Mouse (Mus musculus) heart, postnatal 0 days (tissue): ENCODE results near the gene Fcho2.

Experiments used
- CTCF ChIP-seq: IDR thresholded peaks from 2 replicates; pipeline ENCODE4 v1.5.1; 2016; ENCODE audit warnings: antibody characterized with exemption, control low read depth, low read depth
- EP300 ChIP-seq: IDR thresholded peaks from 2 replicates; pipeline ENCODE4 v1.6.1; 2016; ENCODE audit warnings: antibody characterized with exemption, low read depth

DNA sequence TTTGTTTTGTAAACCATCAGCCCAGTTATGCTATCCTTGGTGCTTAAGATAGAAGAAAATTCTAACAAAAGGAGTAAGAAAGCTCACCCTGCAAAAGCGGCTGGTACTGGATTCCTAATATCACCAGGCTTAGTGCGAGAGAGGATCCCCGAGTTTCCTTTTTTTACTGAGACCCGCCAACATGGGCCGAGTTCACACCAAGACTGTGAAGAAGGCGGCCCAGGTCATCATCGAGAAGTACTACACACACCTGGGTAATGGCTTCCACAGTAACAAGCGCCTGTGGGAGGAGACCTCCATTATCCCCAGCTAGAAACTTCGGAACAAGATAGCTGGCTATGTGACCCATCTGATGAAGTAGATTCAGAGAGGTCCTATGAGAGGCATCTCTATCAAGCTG, 1.3 kb upstream of the Fcho2 start:
- no peak for TF ChIP-seq CTCF
- no peak for TF ChIP-seq EP300
